Mouse (Mus musculus): ENCODE results near the gene Phykpl. TPM values are rescaled to one million over a fixed set of nuclear protein-coding genes. Genes with fewer than 3 reads are reported as not detected.
"Not testable (repeated sequence)": the region's sequence is repeated elsewhere in the genome, so short reads cannot be mapped to it uniquely, and the experiment has no call there.

Phykpl gene
- polyA plus RNA-seq, 2 experiments: 10.1 to 10.7 TPM

GRCm38 (mm10) chr11:51625187-51625820, 40.7 kb downstream of the Phykpl start:
- DNase-seq (ENCODE audit: low read depth in 3 of 3, low spot score in 3 of 3): no peak
- Histone ChIP-seq H3K27me3 (ENCODE audit: control insufficient read depth, insufficient read depth, low read length) (no peaks in the 10 kb centered on the region), H3K4me1 (replicated peaks; ENCODE audit: control insufficient read depth in 2 of 2, insufficient read depth in 2 of 2, low read length in 1 of 2) (peaks cover 0 to 14% of the 10 kb centered on the region in 2 experiments; a peak in 3 of 4 replicates), H3K9ac (replicated peaks) (no peak overlapping the region), H3K9me3 (ENCODE audit: control insufficient read depth, low read length) (no peaks in the 10 kb centered on the region), H3K36me3 (replicated peaks; ENCODE audit: control insufficient read depth, insufficient read depth, low read depth) (peaks cover 46% of the 10 kb centered on the region), H3K4me2 (ENCODE audit: low read depth) (no peak overlapping the region), H3K4me3 (ENCODE audit: insufficient read depth in 1 of 2, low read depth in 2 of 2, low read length in 2 of 2) (no peak overlapping the region), H3K27ac (no peak overlapping the region)
- peak; percentile 64 for ATAC-seq (ENCODE audit: insufficient read depth)
- TF ChIP-seq EP300 (IDR thresholded peaks at IDR 0.05; ENCODE audit: low read depth) (no peak), CTCF (IDR thresholded peaks at IDR 0.05; ENCODE audit: low read depth) (no peak)
- 57% methylated on average over 5 of the region's 5 CpGs for WGBS (ENCODE audit: insufficient replicate concordance)

DNA sequence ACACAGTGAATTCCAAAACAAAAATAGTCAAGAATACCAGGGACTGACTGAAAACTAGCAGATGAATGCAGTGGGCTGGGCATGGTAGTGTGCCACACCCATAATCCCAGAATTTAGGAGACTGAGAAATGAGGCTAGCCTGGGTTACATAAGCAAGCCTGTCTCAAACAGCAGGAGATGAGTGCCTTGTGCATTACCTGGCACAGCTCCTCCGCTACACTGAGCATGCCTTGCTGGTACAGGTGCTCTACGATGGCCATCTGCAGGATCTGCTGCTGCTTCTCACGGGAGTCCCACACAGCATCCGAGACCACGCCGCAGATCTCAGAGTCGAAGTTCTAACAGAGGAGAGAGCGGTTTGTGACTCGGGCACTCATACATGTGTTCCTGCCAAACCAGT, 42.9 kb downstream of the Phykpl start:
- DNase-seq (ENCODE audit: low read depth in 3 of 3, low spot score in 3 of 3): no peak
- no peak for ATAC-seq (ENCODE audit: insufficient read depth)
- H3K9me3 ChIP-seq (ENCODE audit: control insufficient read depth, low read length): no peaks in the 10 kb centered on the region
- no peak overlapping the region for H3K27ac ChIP-seq
- peaks cover 0 to 3% of the 10 kb centered on the region in 2 experiments; a peak in 2 of 4 replicates for H3K4me1 ChIP-seq (replicated peaks; ENCODE audit: control insufficient read depth in 2 of 2, insufficient read depth in 2 of 2, low read length in 1 of 2)
- peaks cover 44% of the 10 kb centered on the region for H3K36me3 ChIP-seq (replicated peaks; ENCODE audit: control insufficient read depth, insufficient read depth, low read depth)
- 83% methylated on average over 9 of the region's 9 CpGs for whole genome bisulfite sequencing (ENCODE audit: insufficient replicate concordance)
- no peaks in the 10 kb centered on the region for H3K27me3 ChIP-seq (ENCODE audit: control insufficient read depth, insufficient read depth, low read length)
- no peak overlapping the region for H3K9ac ChIP-seq (replicated peaks)
- H3K4me3 ChIP-seq (ENCODE audit: insufficient read depth in 1 of 2, low read depth in 2 of 2, low read length in 2 of 2): no peak overlapping the region
- no peak overlapping the region for H3K4me2 ChIP-seq (ENCODE audit: low read depth)
- TF ChIP-seq CTCF (IDR thresholded peaks at IDR 0.05; ENCODE audit: low read depth) (no peak), EP300 (IDR thresholded peaks at IDR 0.05; ENCODE audit: low read depth) (no peak)

GRCm38 (mm10) chr11:51627907-51628306, 43.4 kb downstream of the Phykpl start:
- ATAC-seq (ENCODE audit: insufficient read depth) (no peak), DNase-seq (ENCODE audit: low read depth in 3 of 3, low spot score in 3 of 3) (no peak)
- H3K4me3 ChIP-seq (ENCODE audit: insufficient read depth in 1 of 2, low read depth in 2 of 2, low read length in 2 of 2): no peak overlapping the region
- H3K27ac ChIP-seq: no peak overlapping the region
- no peak overlapping the region for H3K9ac ChIP-seq (replicated peaks)
- TF ChIP-seq CTCF (IDR thresholded peaks at IDR 0.05; ENCODE audit: low read depth) (no peak), EP300 (IDR thresholded peaks at IDR 0.05; ENCODE audit: low read depth) (no peak)
- 81% methylated on average over 8 of the region's 8 CpGs for WGBS (ENCODE audit: insufficient replicate concordance)
- no peaks in the 10 kb centered on the region for H3K9me3 ChIP-seq (ENCODE audit: control insufficient read depth, low read length)
- H3K4me1 ChIP-seq (replicated peaks; ENCODE audit: control insufficient read depth in 2 of 2, insufficient read depth in 2 of 2, low read length in 1 of 2): peaks cover 0 to 3% of the 10 kb centered on the region in 2 experiments; a peak in 2 of 4 replicates
- no peaks in the 10 kb centered on the region for H3K27me3 ChIP-seq (ENCODE audit: control insufficient read depth, insufficient read depth, low read length)
- H3K36me3 ChIP-seq (replicated peaks; ENCODE audit: control insufficient read depth, insufficient read depth, low read depth): peaks cover 39% of the 10 kb centered on the region
- H3K4me2 ChIP-seq (ENCODE audit: low read depth): no peak overlapping the region

- DNase-seq (ENCODE audit: low read depth in 3 of 3, low spot score in 3 of 3) (no peak), ATAC-seq (ENCODE audit: insufficient read depth) (no peak)
- WGBS (ENCODE audit: insufficient replicate concordance): 43% methylated on average over 15 of the region's 15 CpGs
- no peaks in the 10 kb centered on the region for H3K27me3 ChIP-seq (ENCODE audit: control insufficient read depth, insufficient read depth, low read length)
- H3K27ac ChIP-seq: no peak overlapping the region
- no peak overlapping the region for H3K4me2 ChIP-seq (ENCODE audit: low read depth)
- H3K9me3 ChIP-seq (ENCODE audit: control insufficient read depth, low read length): no peaks in the 10 kb centered on the region
- H3K36me3 ChIP-seq (replicated peaks; ENCODE audit: control insufficient read depth, insufficient read depth, low read depth): peaks cover 21% of the 10 kb centered on the region
- no peak for TF ChIP-seq EP300 (IDR thresholded peaks at IDR 0.05; ENCODE audit: low read depth)
- no peak overlapping the region for H3K9ac ChIP-seq (replicated peaks)
- no peak overlapping the region for H3K4me3 ChIP-seq (ENCODE audit: insufficient read depth in 1 of 2, low read depth in 2 of 2, low read length in 2 of 2)
- peaks cover 0 to 8% of the 10 kb centered on the region in 2 experiments; a peak in 2 of 4 replicates for H3K4me1 ChIP-seq (replicated peaks; ENCODE audit: control insufficient read depth in 2 of 2, insufficient read depth in 2 of 2, low read length in 1 of 2)
Measured at GRCm38 (mm10) chr11:51629651-51630314, 45.2 kb downstream of the Phykpl start.

DNA sequence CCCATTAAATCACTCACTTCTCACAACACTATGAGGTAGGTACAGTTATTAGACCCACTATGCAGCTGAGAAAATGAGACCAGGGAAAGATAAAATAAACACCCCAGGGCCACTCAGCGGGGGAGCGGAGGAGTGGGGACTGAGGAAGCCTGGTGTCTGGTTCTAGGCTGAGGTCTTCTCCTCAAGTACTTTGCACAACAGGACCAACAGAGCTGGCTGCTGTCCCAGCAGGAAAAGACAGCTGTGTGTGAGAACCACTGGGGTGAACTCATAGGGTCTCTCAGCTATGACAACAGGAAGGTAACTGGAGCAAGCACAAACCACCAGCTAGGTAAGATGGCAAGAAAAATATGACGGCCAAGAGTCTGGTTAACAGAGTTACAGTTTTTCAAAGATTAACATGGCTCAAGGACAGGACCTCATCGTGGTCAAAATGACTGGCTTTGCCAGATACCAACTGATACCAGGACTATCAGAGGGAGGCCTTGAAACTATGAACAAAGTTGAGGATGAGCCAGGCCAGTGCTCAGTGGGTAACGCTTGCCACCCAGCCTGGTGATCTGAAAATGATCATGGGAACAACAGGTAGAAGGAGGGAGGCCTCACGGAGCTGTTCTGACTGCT, 47.7 kb downstream of the Phykpl start:
- H3K4me2 ChIP-seq (ENCODE audit: low read depth): no peak overlapping the region
- H3K9me3 ChIP-seq (ENCODE audit: control insufficient read depth, low read length): no peaks in the 10 kb centered on the region
- no peaks in the 10 kb centered on the region for H3K27me3 ChIP-seq (ENCODE audit: control insufficient read depth, insufficient read depth, low read length)
- peaks cover 0 to 13% of the 10 kb centered on the region in 2 experiments; a peak in 3 of 4 replicates for H3K4me1 ChIP-seq (replicated peaks; ENCODE audit: control insufficient read depth in 2 of 2, insufficient read depth in 2 of 2, low read length in 1 of 2)
- ATAC-seq (ENCODE audit: insufficient read depth) (no peak), DNase-seq (ENCODE audit: low read depth in 3 of 3, low spot score in 3 of 3) (no peak)
- H3K4me3 ChIP-seq (ENCODE audit: insufficient read depth in 1 of 2, low read depth in 2 of 2, low read length in 2 of 2): no peak overlapping the region
- peaks cover 9% of the 10 kb centered on the region; the same call in 1 of the 2 replicates for H3K36me3 ChIP-seq (replicated peaks; ENCODE audit: control insufficient read depth, insufficient read depth, low read depth)
- no peak overlapping the region for H3K27ac ChIP-seq
- TF ChIP-seq CTCF (IDR thresholded peaks at IDR 0.05; ENCODE audit: low read depth): no peak
- no peak for TF ChIP-seq EP300 (IDR thresholded peaks at IDR 0.05; ENCODE audit: low read depth)
- WGBS (ENCODE audit: insufficient replicate concordance): 55% methylated on average over 6 of the region's 6 CpGs
- H3K9ac ChIP-seq (replicated peaks): no peak overlapping the region

- peaks cover 0 to 19% of the 10 kb centered on the region in 2 experiments; a peak in 3 of 4 replicates for H3K4me1 ChIP-seq (replicated peaks; ENCODE audit: control insufficient read depth in 2 of 2, insufficient read depth in 2 of 2, low read length in 1 of 2)
- ATAC-seq (ENCODE audit: insufficient read depth): not testable (repeated sequence)
- 66% methylated on average over 7 of the region's 7 CpGs for WGBS (ENCODE audit: insufficient replicate concordance)
Measured at GRCm38 (mm10) chr11:51633200-51633599, 48.6 kb downstream of the Phykpl start.

More at GRCm38 (mm10) chr11:51633200-51633599, 48.6 kb downstream of the Phykpl start:
- H3K27ac ChIP-seq; DNase-seq (ENCODE audit: low read depth in 3 of 3, low spot score in 3 of 3); H3K27me3 ChIP-seq (ENCODE audit: control insufficient read depth, insufficient read depth, low read length); H3K9me3 ChIP-seq (ENCODE audit: control insufficient read depth, low read length); H3K9ac ChIP-seq (replicated peaks); H3K36me3 ChIP-seq (replicated peaks; ENCODE audit: control insufficient read depth, insufficient read depth, low read depth); H3K4me3 ChIP-seq (ENCODE audit: insufficient read depth in 1 of 2, low read depth in 2 of 2, low read length in 2 of 2); H3K4me2 ChIP-seq (ENCODE audit: low read depth): not testable (repeated sequence)
